Mouse (Mus musculus) midbrain, embryonic 16.5 days (tissue): ENCODE data around the gene Fam57b. TPM values are rescaled to one million over a fixed set of nuclear protein-coding genes. Genes with fewer than 3 reads are reported as not detected.
A peak's percentile ranks its signal among the peaks of the same experiment; 100 is the strongest.

Source experiments
- ATAC-seq: fragments of 200-750 bp; cut with Nextera tagmentation; 2 replicates; pipeline ENCODE4 v1.8.0; 2017; ENCODE audit warnings: moderate TSS enrichment
- H3K27ac ChIP-seq: fragments of 300-500 bp; sonication (generic); 2 replicates; pipeline ENCODE4 v1.5.1; 2014; ENCODE audit warnings: mild to moderate bottlenecking, low read length, mixed read lengths
- H3K27me3 ChIP-seq: fragments of 300-500 bp; sonication (generic); 2 replicates; pipeline ENCODE4 v1.6.1; 2014; ENCODE audit warnings: low read depth, low read length, mixed read lengths; ENCODE audit not compliant: control insufficient read depth, insufficient read depth
- H3K36me3 ChIP-seq: fragments of 300-500 bp; sonication (generic); 2 replicates; pipeline ENCODE4 v1.6.1; 2014; ENCODE audit warnings: mild to moderate bottlenecking, low read length, moderate library complexity, mixed read lengths; ENCODE audit not compliant: control insufficient read depth, insufficient read depth
- H3K4me1 ChIP-seq: fragments of 300-500 bp; sonication (generic); 2 replicates; pipeline ENCODE4 v1.6.1; 2014; ENCODE audit warnings: mild to moderate bottlenecking, low read length, mixed read lengths; ENCODE audit not compliant: control insufficient read depth, insufficient read depth
- H3K4me2 ChIP-seq: fragments of 300-500 bp; sonication (generic); 2 replicates; pipeline ENCODE4 v1.6.1; 2014; ENCODE audit warnings: mild to moderate bottlenecking, low read length, mixed read lengths
- H3K4me3 ChIP-seq: fragments of 300-500 bp; sonication (generic); 2 replicates; pipeline ENCODE4 v1.5.1; 2014; ENCODE audit warnings: low read depth, mild to moderate bottlenecking, low read length, moderate library complexity, mixed read lengths
- H3K9ac ChIP-seq: fragments of 300-500 bp; sonication (generic); 2 replicates; pipeline ENCODE4 v1.6.1; 2014; ENCODE audit warnings: low read depth, low read length, mixed read lengths
- H3K9me3 ChIP-seq: fragments of 300-500 bp; sonication (generic); replicated peaks from 2 replicates; pipeline ENCODE4 v1.6.1; 2014; ENCODE audit warnings: mild to moderate bottlenecking, low read length, mixed read lengths; ENCODE audit not compliant: control insufficient read depth, poor library complexity, severe bottlenecking
- WGBS: fragments of 180-500 bp; shearing (Covaris S2); extraction: QIAGEN DNeasy Blood & Tissue Kit; methylation state at CpG from one replicate; pipeline ENCODE4 v1.1.7; 2014; 5-methylcytosine and 5-hydroxymethylcytosine counted together
- polyA plus RNA-seq: library from polyadenylated mRNA; unstranded; fragments of >200 nt; fragmentation: Nextera tagmentation; extraction: Ambion mirVana; gene quantifications from 2 replicates; pipeline ENCODE4 v1.2.1, GENCODE M21; 2015

The Fam57b gene
- polyA plus RNA-seq, 1 experiment from 2014 or later = 61.1 TPM

- Histone ChIP-seq H3K27ac (peak overlapping the region; percentile 91; the same call in 1 of the 2 replicates), H3K4me1 (peaks cover 21% of the 10 kb centered on the region), H3K36me3 (peaks cover 15% of the 10 kb centered on the region), H3K27me3 (no peaks in the 10 kb centered on the region), H3K9ac (peak overlapping the region; percentile 92; the same call in 1 of the 2 replicates), H3K9me3 (no peaks in the 10 kb centered on the region), H3K4me2 (peak overlapping the region; percentile 76), H3K4me3 (peak overlapping the region; percentile 77)
- ATAC-seq = no peak
- WGBS = 65% methylated on average over 4 of the region's 4 CpGs
Observed at GRCm38 (mm10) chr7:126760956-126761355, 36.5 kb upstream of the Fam57b start.

DNA sequence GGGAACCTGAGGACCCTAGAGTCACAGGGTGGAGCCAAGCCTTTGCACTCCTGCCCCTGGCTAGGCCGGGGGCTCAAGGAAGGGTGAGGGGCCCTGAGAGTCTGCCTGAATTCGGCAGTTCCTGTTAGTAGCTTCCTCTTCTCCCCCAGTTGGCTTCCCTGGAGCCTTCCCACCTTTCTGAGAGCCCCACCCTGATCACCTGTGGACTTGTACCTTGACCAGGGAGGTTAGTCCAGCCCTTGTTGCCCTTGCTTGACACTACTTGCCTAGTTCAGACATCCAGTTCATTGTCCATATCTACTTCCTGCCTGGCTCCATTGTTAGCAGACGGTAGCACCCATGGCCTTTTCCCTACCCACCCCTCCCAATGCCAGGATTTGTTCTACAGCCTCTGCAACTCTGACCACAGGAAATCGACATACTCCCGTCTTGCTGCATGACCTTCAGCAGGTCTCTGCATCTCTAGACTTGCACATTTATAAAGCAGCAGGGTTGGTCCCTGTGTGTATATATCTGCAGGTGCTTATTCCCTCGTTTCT is 35.9 kb upstream of the Fam57b start:
- peaks cover 21% of the 10 kb centered on the region for H3K4me1 ChIP-seq
- H3K4me3 ChIP-seq = no peak overlapping the region
- H3K27me3 ChIP-seq = no peaks in the 10 kb centered on the region
- peaks cover 19% of the 10 kb centered on the region for H3K36me3 ChIP-seq
- H3K9ac ChIP-seq = no peak overlapping the region
- H3K4me2 ChIP-seq = peak overlapping the region; percentile 76; the same call in 1 of the 2 replicates
- H3K9me3 ChIP-seq = no peaks in the 10 kb centered on the region
- no peak for ATAC-seq
- H3K27ac ChIP-seq = no peak overlapping the region
- WGBS = 84% methylated on average over 6 of the region's 6 CpGs

DNA sequence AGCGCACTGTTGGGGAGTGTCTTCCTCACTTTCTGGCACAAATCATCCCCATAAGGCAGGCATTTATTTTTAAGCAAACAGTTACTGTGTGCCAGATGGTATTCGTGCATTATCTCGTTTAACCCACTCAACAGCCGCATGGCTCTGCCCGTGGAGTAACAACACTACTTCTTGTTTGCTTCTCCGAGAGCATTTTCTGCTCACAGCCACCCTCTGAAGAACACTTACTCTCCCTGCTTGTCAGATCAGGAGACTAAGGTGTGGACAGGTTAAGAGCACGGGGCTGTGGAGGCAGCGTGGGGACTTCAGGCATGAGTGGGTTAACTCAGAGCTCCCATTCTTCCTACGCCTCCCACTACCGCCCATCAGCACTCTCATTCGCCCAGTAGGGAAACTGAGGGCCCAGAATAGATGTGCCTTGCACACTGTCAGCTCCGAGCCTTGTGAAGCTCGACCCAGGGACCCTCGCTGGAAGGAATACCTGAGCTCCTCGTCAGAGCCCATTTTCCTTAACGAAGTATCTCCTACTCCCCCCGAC is 34.9 kb upstream of the Fam57b start:
- 72% methylated on average over 17 of the region's 17 CpGs for WGBS
- H3K27ac ChIP-seq = no peak overlapping the region
- no peak overlapping the region for H3K4me3 ChIP-seq
- peaks cover 26% of the 10 kb centered on the region for H3K36me3 ChIP-seq
- peaks cover 21% of the 10 kb centered on the region for H3K4me1 ChIP-seq
- H3K27me3 ChIP-seq = no peaks in the 10 kb centered on the region
- ATAC-seq = no peak
- H3K4me2 ChIP-seq = peak overlapping the region; percentile 10
- H3K9me3 ChIP-seq = no peaks in the 10 kb centered on the region
- peak overlapping the region; percentile 42 for H3K9ac ChIP-seq

DNA sequence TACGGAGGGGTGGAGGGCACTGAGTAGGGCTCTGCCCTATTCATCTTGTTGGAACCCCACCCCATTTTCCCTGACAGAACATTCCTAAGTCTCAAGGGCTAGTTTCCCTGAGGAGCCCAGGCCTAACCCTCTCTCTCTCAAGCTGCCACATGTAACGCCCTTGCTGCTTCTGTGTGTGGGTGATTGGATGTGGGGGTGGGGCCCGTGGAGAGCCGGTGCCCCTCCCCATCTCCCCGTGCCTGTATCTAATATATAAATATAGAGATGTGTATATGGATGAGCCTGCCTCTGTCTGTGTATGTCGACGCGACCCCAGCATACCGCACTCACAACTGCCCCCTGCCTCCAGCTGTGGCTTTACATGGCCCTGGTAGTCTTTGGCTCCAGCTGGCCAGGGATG is 31.9 kb upstream of the Fam57b start:
- H3K36me3 ChIP-seq = peaks cover 31% of the 10 kb centered on the region
- H3K9me3 ChIP-seq = no peaks in the 10 kb centered on the region
- no peak overlapping the region for H3K27ac ChIP-seq
- no peak for ATAC-seq
- H3K4me3 ChIP-seq = no peak overlapping the region
- H3K4me2 ChIP-seq = no peak overlapping the region
- no peaks in the 10 kb centered on the region for H3K27me3 ChIP-seq
- H3K4me1 ChIP-seq = peaks cover 20% of the 10 kb centered on the region
- WGBS = 90% methylated on average over 9 of the region's 9 CpGs
- no peak overlapping the region for H3K9ac ChIP-seq

GRCm38 (mm10) chr7:126766201-126766600 is 31.3 kb upstream of the Fam57b start, which contains the start of gene Gdpd3:
Gene Gdpd3, plus strand, starts transcription at chr7:126766334.
- Histone ChIP-seq H3K9me3 (no peaks in the 10 kb centered on the region), H3K36me3 (peaks cover 31% of the 10 kb centered on the region)

DNA sequence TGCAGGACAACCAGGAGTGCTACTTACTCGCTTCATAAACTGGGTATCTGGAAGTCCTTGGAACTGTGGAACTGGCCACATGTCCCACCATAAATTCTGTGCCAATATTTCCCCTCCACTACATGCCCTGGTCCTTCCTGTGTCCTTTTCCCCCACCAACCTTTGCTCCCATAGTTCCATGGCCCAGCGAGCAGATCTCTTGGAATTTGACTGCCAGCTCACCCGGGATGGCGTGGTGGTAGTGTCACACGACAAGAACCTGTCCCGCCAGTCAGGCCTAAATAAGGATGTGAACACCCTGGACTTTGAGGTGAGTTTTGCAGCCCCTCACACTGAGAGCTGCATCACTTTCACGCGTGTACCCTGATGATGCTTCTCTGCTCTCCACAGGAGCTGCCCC is 30.5 kb upstream of the Fam57b start:
- Histone ChIP-seq H3K36me3 (peaks cover 31% of the 10 kb centered on the region), H3K4me3 (no peak overlapping the region)
- 96% methylated on average over 8 of the region's 8 CpGs for WGBS

More at GRCm38 (mm10) chr7:126766201-126766600, 31.3 kb upstream of the Fam57b start, which contains the start of gene Gdpd3:
- H3K27ac ChIP-seq = no peak within 1 kb of the TSS
- H3K4me3 ChIP-seq = no peak within 1 kb of the TSS
- no peak within 1 kb of the TSS for H3K9ac ChIP-seq
- WGBS = 89% methylated on average over 16 of the region's 16 CpGs
- no peak within 1 kb of the TSS for H3K4me2 ChIP-seq
- H3K27me3 ChIP-seq = no peaks in the 10 kb centered on the region
- ATAC-seq = no peak
- peaks cover 13% of the 10 kb centered on the region for H3K4me1 ChIP-seq

DNA sequence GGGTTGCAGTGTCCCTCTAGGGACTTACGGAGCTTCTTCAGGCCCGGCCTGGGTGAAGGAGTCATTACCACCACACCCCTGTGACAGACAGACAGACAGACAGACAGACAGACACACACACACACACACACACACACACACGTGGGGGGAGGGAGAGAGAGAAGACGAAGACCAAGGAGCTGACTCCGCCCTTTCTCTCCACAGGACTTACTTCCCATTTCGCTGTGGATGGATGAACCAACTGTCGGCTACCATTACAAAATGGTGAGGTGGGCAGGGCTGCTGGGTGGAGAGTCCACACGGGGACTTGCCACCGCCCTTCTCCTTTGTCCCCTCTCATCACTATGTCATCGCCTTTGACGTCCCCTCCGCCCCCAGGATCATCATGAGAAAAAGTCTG is 26.7 kb upstream of the Fam57b start:
- 86% methylated on average over 11 of the region's 12 CpGs for WGBS
- no peak overlapping the region for H3K9ac ChIP-seq
- H3K27ac ChIP-seq = no peak overlapping the region
- H3K27me3 ChIP-seq = no peaks in the 10 kb centered on the region
- H3K4me3 ChIP-seq = no peak overlapping the region
- peaks cover 16% of the 10 kb centered on the region; the same call in 1 of the 2 replicates for H3K36me3 ChIP-seq
- no peak overlapping the region for H3K4me2 ChIP-seq
- H3K4me1 ChIP-seq = peaks cover 2% of the 10 kb centered on the region; the same call in 1 of the 2 replicates
- H3K9me3 ChIP-seq = no peaks in the 10 kb centered on the region
- no peak for ATAC-seq

More for the DNA sequence above, 30.5 kb upstream of the Fam57b start:
- no peaks in the 10 kb centered on the region for H3K9me3 ChIP-seq
- no peaks in the 10 kb centered on the region for H3K27me3 ChIP-seq
- H3K4me1 ChIP-seq = peaks cover 5% of the 10 kb centered on the region
- ATAC-seq = no peak
- H3K27ac ChIP-seq = no peak overlapping the region
- H3K4me2 ChIP-seq = no peak overlapping the region
- no peak overlapping the region for H3K9ac ChIP-seq

GRCm38 (mm10) chr7:126773351-126773750 is 24.1 kb upstream of the Fam57b start:
- H3K4me2 ChIP-seq = no peak overlapping the region
- H3K9ac ChIP-seq = no peak overlapping the region
- no peak for ATAC-seq
- no peaks in the 10 kb centered on the region for H3K9me3 ChIP-seq
- peaks cover 2% of the 10 kb centered on the region; the same call in 1 of the 2 replicates for H3K36me3 ChIP-seq
- peaks cover 20% of the 10 kb centered on the region for H3K4me1 ChIP-seq
- H3K4me3 ChIP-seq = no peak overlapping the region
- 90% methylated on average over 2 of the region's 2 CpGs for WGBS
- H3K27ac ChIP-seq = no peak overlapping the region
- no peaks in the 10 kb centered on the region for H3K27me3 ChIP-seq

DNA sequence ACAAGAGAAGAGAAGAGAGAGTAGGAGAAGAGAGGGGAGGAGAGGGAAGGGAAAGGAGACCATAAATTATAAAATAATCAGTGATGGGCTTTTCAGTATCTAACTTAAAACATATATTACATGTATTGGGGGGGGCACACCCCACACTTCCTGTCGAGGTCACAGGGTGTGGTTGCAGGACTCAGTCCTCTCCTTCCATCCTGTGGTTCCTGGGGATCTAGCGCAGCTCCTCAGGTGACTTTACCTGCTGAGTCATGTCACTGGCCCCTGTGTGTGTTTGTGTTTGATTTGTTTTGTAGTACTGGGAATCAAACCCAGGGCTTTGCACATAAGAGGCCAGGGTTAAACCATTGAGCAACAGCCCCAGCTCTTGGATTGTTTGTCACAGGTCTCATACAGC is 23.0 kb upstream of the Fam57b start:
- Histone ChIP-seq H3K4me2 (no peak overlapping the region), H3K4me1 (peaks cover 21% of the 10 kb centered on the region), H3K27ac (no peak overlapping the region), H3K36me3 (no peaks in the 10 kb centered on the region), H3K4me3 (no peak overlapping the region), H3K9me3 (no peaks in the 10 kb centered on the region), H3K27me3 (no peaks in the 10 kb centered on the region), H3K9ac (no peak overlapping the region)
- WGBS = 80% methylated on average over 2 of the region's 2 CpGs
- ATAC-seq = no peak
